Mouse (Mus musculus): ENCODE measurements around the gene Zfp689. TPM values are rescaled to one million over a fixed set of nuclear protein-coding genes. Genes with fewer than 3 reads are reported as not detected.

The Zfp689 gene
- polyA plus RNA-seq, 1 experiment from 2014 or later, result 3.3 TPM

DNA sequence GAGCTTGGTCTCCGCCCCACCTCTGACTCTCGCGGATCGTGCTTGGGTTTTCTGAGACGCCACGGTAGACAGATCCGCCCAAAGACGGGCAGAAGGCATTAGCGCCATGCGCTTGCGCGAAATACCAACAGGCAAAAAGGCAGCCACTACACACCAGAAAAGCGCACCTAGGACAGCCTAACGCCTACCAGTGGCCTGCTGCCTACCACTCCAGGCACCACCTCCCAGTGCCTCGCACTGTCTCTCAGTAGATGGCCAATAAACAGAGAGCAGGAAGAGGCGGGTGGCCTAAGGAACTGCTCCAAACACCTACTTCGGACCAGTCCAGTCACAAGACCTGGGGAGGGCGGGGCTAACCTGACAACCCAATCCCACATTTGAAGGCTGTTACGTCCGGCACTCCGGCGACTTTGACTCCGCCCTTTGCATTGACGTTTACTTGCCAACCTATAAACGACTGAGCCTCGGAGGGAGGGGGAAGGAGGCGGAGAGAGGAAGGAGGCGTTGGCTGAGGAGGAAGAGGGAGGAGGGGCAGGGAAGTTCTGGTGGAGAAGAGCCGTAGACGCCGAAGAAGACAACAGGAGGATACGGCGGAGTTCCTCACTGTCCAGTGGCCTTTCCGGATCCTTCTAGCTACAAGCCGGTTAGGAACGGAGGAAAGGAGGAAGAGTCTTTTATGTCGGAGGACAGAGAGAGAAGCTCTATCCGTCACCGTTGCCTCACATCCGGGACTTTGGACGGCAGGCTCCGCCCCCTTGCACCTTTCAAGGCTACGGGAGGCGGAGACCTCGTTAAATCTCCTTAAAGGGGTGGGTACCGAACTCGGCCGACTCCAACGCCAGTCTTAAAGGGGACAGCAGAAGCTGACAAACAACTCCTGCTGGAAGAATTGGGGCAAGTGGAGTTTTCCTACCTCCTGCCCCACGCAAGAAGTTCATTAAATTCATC, 29.0 kb upstream of the Zfp689 start:
- Histone ChIP-seq H3K4me3 (peak overlapping the region; percentile 95), H3K9me3 (replicated peaks) (no peaks in the 10 kb centered on the region), H3K9ac (peak overlapping the region; percentile 97), H3K4me1 (peaks cover 53% of the 10 kb centered on the region), H3K27me3 (replicated peaks) (no peaks in the 10 kb centered on the region), H3K27ac (peak overlapping the region; percentile 98), H3K4me2 (peak overlapping the region; percentile 95), H3K36me3 (peaks cover 70% of the 10 kb centered on the region)
- peak; percentile 94 for ATAC-seq
- WGBS (ENCODE audit: insufficient replicate concordance), result under 1% methylated on average over 50 of the region's 50 CpGs

GRCm38 (mm10) chr7:127476855-127477254, 27.9 kb upstream of the Zfp689 start:
- Histone ChIP-seq H3K36me3 (peaks cover 66% of the 10 kb centered on the region), H3K4me1 (peaks cover 58% of the 10 kb centered on the region)
- ATAC-seq, result no peak

GRCm38 (mm10) chr7:127476336-127476735, 27.4 kb upstream of the Zfp689 start:
- Histone ChIP-seq H3K4me2 (peak overlapping the region; percentile 95), H3K4me1 (peaks cover 54% of the 10 kb centered on the region), H3K4me3 (peak overlapping the region; percentile 95), H3K27me3 (replicated peaks) (no peaks in the 10 kb centered on the region), H3K36me3 (peaks cover 61% of the 10 kb centered on the region), H3K27ac (peak overlapping the region; percentile 98; the same call in 1 of the 2 replicates), H3K9ac (no peak overlapping the region; the same call in 1 of the 2 replicates), H3K9me3 (replicated peaks) (no peaks in the 10 kb centered on the region)
- WGBS (ENCODE audit: insufficient replicate concordance), result 89% methylated on average over 11 of the region's 11 CpGs
- no peak for ATAC-seq

More at GRCm38 (mm10) chr7:127476855-127477254, 27.9 kb upstream of the Zfp689 start:
- WGBS (ENCODE audit: insufficient replicate concordance), result 67% methylated on average over 4 of the region's 4 CpGs
- peak overlapping the region; percentile 73 for H3K9ac ChIP-seq
- H3K27ac ChIP-seq, result peak overlapping the region; percentile 98
- no peaks in the 10 kb centered on the region for H3K9me3 ChIP-seq (replicated peaks)
- peak overlapping the region; percentile 95 for H3K4me3 ChIP-seq
- peak overlapping the region; percentile 95 for H3K4me2 ChIP-seq
- H3K27me3 ChIP-seq (replicated peaks), result no peaks in the 10 kb centered on the region

DNA sequence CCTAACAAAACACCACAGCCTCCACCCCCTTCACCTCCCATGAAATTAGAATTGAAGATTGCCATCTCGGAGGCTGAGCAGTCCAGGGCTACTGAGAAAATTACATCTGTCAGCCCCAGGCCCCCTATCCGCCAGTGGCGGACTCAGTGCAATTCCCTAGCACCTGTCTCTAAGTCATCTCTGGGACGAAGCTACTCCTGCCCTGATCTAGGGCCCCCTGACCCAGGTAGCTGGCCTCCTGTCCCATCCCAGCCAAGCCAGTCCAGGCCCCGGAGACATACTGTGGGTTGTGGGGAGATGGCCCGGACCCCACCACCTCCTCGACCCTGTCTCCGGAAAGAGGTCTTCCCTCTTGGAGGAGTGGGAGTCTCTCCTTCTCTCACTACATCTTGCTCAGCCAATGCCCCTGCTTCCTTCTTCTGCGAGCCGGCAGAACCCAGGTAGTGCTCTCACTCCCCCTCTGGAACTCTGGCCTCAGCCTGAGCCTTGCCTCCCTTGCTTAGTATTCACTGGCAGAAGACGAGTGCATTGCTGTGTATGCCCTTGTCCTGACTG, 26.3 kb upstream of the Zfp689 start:
- Histone ChIP-seq H3K27me3 (replicated peaks) (no peaks in the 10 kb centered on the region), H3K4me2 (no peak overlapping the region), H3K9me3 (replicated peaks) (no peaks in the 10 kb centered on the region), H3K9ac (no peak overlapping the region), H3K4me1 (peaks cover 44% of the 10 kb centered on the region), H3K27ac (peak overlapping the region; percentile 45; the same call in 1 of the 2 replicates), H3K4me3 (no peak overlapping the region), H3K36me3 (peaks cover 51% of the 10 kb centered on the region)
- WGBS (ENCODE audit: insufficient replicate concordance), result 90% methylated on average over 11 of the region's 11 CpGs
- ATAC-seq, result no peak

GRCm38 (mm10) chr7:127474378-127475070, 25.6 kb upstream of the Zfp689 start:
- Histone ChIP-seq H3K4me3 (no peak overlapping the region), H3K9me3 (replicated peaks) (no peaks in the 10 kb centered on the region), H3K27ac (no peak overlapping the region), H3K9ac (no peak overlapping the region), H3K36me3 (peaks cover 46% of the 10 kb centered on the region), H3K27me3 (replicated peaks) (no peaks in the 10 kb centered on the region), H3K4me2 (no peak overlapping the region), H3K4me1 (peaks cover 44% of the 10 kb centered on the region)
- WGBS (ENCODE audit: insufficient replicate concordance), result 82% methylated on average over 6 of the region's 6 CpGs
- no peak for ATAC-seq

GRCm38 (mm10) chr7:127473705-127474104, 24.7 kb upstream of the Zfp689 start:
- Histone ChIP-seq H3K27ac (no peak overlapping the region), H3K4me1 (peaks cover 48% of the 10 kb centered on the region), H3K36me3 (peaks cover 50% of the 10 kb centered on the region), H3K27me3 (replicated peaks) (no peaks in the 10 kb centered on the region), H3K4me2 (no peak overlapping the region), H3K9ac (no peak overlapping the region), H3K9me3 (replicated peaks) (no peaks in the 10 kb centered on the region), H3K4me3 (no peak overlapping the region)
- WGBS (ENCODE audit: insufficient replicate concordance), result 89% methylated on average over 5 of the region's 5 CpGs
- ATAC-seq, result no peak

GRCm38 (mm10) chr7:127472060-127472459, 23.1 kb upstream of the Zfp689 start:
- ATAC-seq, result no peak
- Histone ChIP-seq H3K27ac (peak overlapping the region; percentile 99), H3K4me1 (peaks cover 41% of the 10 kb centered on the region), H3K9ac (peak overlapping the region; percentile 95), H3K27me3 (replicated peaks) (no peaks in the 10 kb centered on the region), H3K4me2 (peak overlapping the region; percentile 92), H3K36me3 (peaks cover 62% of the 10 kb centered on the region), H3K4me3 (peak overlapping the region; percentile 90), H3K9me3 (replicated peaks) (0 out of 2 replicates have a peak, but pooled peaks cover 5% of the 10 kb centered on the region)
- WGBS (ENCODE audit: insufficient replicate concordance), result 5% methylated on average over 7 of the region's 7 CpGs

DNA sequence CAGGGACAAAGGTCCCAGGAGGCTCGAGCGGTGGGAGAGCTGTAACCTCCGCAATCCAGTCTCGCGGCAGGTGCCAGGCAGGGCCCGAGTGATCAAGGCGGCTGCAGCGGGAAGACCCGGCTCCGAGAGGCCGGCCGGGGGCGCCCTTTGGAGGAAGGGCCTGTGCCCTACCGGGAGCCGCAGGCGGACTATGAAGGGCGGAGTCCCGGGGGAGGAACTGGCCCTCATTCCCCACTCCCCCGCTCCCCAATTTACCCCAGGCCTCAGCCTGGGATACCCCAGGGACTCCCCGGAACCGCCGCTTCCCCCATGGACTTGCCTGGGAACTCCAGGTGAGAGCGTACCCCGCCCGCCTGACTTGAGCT, 22.7 kb upstream of the Zfp689 start:
- Histone ChIP-seq H3K27ac (peak overlapping the region; percentile 99), H3K27me3 (replicated peaks) (no peaks in the 10 kb centered on the region), H3K4me3 (peak overlapping the region; percentile 90), H3K4me1 (peaks cover 37% of the 10 kb centered on the region), H3K36me3 (peaks cover 64% of the 10 kb centered on the region), H3K4me2 (peak overlapping the region; percentile 92), H3K9me3 (replicated peaks) (0 out of 2 replicates have a peak, but pooled peaks cover 5% of the 10 kb centered on the region), H3K9ac (peak overlapping the region; percentile 95)
- under 1% methylated on average over 24 of the region's 25 CpGs for WGBS (ENCODE audit: insufficient replicate concordance)
- peak; percentile 42 for ATAC-seq

DNA sequence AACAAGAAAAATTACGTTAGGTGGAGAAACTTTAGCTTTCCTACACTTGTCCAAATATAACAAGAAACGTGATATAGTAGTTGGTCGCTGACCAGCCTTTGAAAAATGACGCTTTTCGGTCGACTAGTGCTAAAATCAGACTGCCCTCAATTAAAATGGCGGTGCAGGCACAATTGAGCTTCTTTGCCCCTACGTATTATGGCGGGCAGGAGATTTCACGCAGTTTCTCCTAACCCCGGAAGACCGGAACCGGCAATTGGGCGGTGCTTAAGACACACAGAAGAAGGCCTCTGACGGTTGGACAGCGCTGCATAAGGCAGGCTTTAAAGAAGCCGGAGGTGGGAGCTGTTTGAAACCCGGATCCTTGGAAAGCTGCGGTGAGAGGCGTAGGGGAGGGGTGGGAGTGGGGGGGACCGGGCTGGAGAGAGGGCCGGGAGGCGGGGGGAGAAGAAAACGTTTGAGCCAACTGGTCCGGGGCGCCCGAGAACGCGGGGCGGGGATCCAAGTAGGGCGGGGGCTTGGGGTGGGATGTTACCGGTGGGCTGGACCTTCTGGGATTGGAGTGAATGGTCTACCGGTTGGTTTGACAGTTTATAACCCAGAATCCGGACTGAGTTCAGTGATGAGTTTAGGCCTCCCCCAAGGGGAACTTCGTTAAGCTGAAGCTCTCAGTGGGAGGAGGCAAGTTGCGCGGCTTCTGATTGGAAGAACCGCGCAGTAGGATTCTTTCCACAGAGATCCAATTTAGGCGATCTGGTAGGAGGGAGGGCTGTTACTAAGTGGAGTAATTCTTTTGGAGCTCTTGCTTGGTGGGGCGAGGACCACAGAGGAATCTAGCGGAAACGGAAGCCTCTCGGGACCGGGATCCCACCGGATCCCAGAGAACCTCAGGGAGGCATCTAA, 22.0 kb upstream of the Zfp689 start:
- H3K4me3 ChIP-seq, result peak overlapping the region; percentile 90
- peaks cover 32% of the 10 kb centered on the region for H3K4me1 ChIP-seq
- ATAC-seq, result peak; percentile 90
- H3K27me3 ChIP-seq (replicated peaks), result no peaks in the 10 kb centered on the region
- peaks cover 63% of the 10 kb centered on the region for H3K36me3 ChIP-seq
- peak overlapping the region; percentile 92 for H3K4me2 ChIP-seq
- H3K27ac ChIP-seq, result peak overlapping the region; percentile 99
- under 1% methylated on average over 46 of the region's 46 CpGs for WGBS (ENCODE audit: insufficient replicate concordance)
- H3K9me3 ChIP-seq (replicated peaks), result 0 out of 2 replicates have a peak, but pooled peaks cover 5% of the 10 kb centered on the region
- peak overlapping the region; percentile 95 for H3K9ac ChIP-seq

- Histone ChIP-seq H3K4me3 (peak overlapping the region; percentile 90), H3K9me3 (replicated peaks) (0 out of 2 replicates have a peak, but pooled peaks cover 5% of the 10 kb centered on the region), H3K4me2 (peak overlapping the region; percentile 92), H3K4me1 (peaks cover 36% of the 10 kb centered on the region), H3K36me3 (peaks cover 62% of the 10 kb centered on the region), H3K27me3 (replicated peaks) (no peaks in the 10 kb centered on the region), H3K9ac (peak overlapping the region; percentile 95), H3K27ac (peak overlapping the region; percentile 99)
- WGBS (ENCODE audit: insufficient replicate concordance), result 9% methylated on average over 10 of the region's 10 CpGs
- ATAC-seq, result 0 out of 2 replicates have a peak, but pooled peaks have one; percentile 33
Measured at GRCm38 (mm10) chr7:127470011-127470715, 21.2 kb upstream of the Zfp689 start.
